Mouse (Mus musculus) gastrocnemius, postnatal 4 days (tissue): ENCODE results near the gene Cbx1. TPM values are rescaled to one million over a fixed set of nuclear protein-coding genes. Genes with fewer than 3 reads are reported as not detected.
A peak's percentile ranks its signal among the peaks of the same experiment; 100 is the strongest.
"Not testable (repeated sequence)": the region's sequence is repeated elsewhere in the genome, so short reads cannot be mapped to it uniquely, and the experiment has no call there.

Experiments
- DNase-seq, 2 experiments: peaks; one replicate each; pipeline ENCODE4 v3.0.0; 2021 to 2022; ENCODE audit warnings: low spot score in 2 of 2, mixed read lengths in 2 of 2
- total RNA-seq, 2 experiments: library from RNA; stranded (reverse); gene quantifications; 2 replicates each; pipeline ENCODE4 v1.2.3; 2021

Cbx1 gene
- total RNA-seq, 2 experiments from 2014 or later: 68.9 to 71.8 TPM

DNA sequence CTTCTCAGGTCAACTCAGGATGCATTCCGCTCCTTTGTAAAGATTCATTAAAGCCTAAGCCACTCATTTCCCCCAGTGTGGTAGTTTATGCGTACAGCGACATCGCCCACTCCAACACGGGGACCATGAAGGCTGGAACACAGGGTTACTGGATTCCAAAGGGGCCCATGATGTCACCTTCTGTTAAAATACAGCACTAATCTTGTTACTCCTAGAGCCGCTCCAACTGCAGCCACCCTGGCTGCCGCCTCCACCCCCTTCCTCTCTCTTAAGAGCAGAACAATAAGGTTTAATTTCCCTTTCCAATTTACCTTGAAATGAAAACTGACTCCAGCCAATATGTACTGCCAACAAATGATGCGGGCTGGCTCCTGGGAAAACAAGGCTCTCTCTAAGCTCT lies 13.9 kb upstream of the Cbx1 start:
- no peak for DNase-seq

DNA sequence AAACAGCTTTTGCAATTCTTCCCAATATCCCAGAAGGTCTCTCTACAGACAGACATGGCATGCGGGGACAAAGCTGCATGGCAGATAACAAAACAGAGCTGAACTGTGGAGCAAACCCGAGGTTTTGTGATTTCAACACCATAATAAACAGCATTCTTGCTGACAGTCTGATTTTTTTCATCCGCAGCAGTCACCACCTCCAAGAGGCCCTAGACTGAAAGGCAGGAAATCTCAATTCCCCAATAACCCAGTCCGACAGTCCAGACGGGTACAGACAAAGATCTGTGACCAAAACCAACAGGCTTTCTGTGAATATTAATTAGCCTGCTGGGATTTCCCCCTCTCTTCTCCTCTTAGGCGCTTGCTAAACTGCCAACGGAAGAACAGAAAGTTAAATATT lies 13.3 kb upstream of the Cbx1 start:
- DNase-seq: no peak

DNA sequence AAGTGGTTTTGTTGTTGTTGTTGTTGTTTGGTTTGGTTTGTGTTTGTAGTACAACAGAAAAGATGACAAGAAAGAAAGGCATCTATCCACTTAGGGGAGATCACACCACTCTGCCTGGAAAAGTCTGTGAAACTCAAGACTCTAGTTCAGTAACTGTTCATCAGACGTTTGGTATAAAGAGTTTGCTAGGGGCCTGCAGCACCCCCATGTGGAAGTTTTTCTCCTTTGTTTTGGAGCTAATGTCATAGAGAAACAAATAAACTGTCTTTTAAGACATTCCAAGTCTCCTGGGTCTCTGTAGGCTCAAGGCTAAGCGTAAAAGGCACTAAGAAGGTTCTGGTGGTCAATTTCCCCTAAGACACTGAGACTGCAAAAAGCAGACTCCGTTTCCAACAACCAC lies 12.9 kb upstream of the Cbx1 start:
- DNase-seq: no peak

DNA sequence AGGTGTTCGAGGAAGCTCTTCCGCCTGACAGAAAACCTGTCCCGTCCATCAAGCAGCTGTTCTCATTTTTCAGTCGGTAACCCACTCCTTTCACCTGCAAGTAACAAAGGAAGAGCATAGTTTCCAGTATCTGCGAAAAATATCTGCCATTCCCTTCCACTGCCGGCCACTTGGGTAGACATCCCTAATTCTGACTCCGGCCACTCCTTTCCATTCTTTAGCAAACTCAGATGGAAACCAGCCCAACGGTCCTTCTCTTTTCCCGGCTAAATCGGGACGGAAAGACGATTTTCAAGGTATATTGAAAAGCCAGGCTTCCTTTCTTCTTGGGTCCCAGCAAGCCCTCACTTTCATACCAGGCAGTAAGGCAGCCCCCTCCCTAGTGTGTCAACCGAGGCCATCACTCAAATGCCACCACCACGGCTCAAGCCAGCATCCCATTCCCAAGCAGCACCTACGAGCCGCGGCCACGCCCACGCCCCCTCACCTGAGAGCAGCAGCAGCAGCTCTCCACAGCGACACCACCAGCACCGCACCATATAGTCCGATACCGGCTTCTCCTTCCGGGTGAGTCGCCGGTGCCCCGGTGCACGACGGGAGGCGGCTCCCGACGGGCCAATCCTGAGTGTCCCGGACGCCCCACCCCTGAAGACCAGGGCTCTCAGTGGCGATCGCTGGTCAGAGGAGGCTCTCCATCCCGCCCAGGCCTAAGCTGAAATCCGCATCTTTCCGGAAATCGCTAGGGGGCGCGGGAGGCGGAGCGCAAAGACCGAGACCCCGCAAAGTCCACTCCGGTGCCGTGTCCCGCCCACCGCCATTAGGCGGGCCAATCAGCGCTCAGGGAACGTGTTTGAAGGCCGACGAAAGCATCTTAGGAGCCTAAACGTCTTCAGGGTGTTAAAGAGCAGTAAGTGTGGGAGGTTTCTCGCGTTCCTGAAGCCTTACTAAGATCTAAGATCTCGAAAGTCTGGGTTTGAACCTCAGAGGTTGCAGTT lies 11.7 kb upstream of the Cbx1 start, which contains the start of gene Snx11:
TSS of gene Snx11 (minus strand) at position 592 of the 995 bp plus-strand sequence.
- peak; percentile 98 to 100 for DNase-seq

DNA sequence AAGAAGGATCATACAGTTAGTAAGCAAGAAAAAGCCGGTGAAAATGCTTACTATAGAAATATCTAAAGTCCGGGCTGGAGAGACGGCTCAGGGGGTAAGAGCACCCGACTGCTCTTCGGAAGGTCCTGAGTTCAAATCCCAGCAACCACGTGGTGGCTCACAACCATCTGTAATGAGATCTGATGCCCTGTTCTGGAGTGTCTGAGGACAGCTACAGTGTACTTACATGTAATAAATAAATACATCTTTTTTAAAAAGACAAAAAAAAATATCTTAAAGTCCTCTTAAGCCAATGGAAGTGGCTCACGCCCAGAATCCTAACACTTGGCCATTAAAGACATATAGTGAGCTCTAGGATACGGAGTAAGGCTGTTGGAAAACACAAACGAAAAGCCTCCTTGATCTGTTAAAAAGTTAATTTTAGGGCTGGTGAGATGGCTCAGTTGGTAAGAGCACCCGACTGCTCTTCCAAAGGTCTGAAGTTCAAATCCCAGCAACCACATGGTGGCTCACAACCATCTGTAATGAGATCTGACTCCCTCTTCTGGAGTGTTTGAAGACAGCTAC lies 10.8 kb upstream of the Cbx1 start:
- not testable (repeated sequence) for DNase-seq

DNA sequence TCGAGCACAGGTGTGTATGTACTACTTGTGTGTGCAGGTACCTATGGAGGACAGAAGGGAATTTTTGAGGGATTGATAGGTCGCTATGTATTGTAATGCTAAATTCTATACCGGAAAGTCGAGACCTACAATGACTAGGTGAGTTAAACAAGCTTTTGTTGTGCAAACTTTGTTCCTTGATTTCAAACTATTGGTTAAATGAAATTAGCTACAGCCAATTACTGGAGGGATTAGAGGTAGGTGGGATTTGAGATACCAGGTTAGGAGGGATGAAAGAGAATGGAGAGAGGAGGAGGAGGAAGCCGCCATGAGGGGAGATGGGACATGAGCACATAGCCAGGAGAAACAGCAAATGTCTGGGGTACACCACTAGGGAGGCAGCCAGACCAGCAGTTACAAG lies 8.6 kb upstream of the Cbx1 start:
- no peak for DNase-seq

DNA sequence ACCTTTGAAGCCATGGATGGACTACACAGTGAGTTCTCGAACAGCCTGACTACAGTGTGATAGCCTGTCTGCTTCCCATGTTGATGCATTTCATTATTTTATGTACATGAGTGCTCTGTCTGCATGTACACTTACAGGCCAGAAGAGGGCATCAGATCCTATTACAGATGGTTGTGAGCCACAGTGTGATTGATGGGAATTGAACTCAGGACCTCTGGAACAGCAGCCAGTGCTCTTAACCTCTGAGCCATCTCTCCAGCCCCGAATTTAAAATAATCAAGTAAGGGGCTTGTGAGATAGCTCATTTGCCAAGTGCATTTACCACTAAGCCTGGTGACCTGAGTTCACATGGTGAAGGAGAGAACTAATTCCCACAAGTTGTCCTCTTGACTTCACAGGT lies 7.5 kb upstream of the Cbx1 start:
- no peak for DNase-seq

DNA sequence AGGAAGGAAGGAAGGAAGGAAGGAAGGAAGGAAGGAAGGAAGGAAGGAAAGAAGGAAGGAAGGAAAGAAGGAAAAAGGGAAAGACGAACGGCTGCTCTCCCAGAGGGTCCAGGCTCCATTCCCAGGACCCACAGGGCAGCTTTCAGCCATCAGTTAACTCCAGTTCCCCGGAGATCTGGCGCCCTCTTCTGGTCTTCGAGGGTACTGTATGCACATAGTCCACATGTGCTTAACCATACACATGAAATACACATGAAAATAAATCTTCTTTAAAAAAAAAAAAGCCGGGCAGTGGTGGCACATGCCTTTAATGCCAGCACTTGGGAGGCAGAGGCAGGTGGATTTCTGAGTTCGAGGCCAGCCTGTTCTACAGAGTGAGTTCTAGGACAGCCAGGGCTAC lies 4.1 kb upstream of the Cbx1 start:
- peak in 1 of 2 experiments; percentile 66 for DNase-seq

DNA sequence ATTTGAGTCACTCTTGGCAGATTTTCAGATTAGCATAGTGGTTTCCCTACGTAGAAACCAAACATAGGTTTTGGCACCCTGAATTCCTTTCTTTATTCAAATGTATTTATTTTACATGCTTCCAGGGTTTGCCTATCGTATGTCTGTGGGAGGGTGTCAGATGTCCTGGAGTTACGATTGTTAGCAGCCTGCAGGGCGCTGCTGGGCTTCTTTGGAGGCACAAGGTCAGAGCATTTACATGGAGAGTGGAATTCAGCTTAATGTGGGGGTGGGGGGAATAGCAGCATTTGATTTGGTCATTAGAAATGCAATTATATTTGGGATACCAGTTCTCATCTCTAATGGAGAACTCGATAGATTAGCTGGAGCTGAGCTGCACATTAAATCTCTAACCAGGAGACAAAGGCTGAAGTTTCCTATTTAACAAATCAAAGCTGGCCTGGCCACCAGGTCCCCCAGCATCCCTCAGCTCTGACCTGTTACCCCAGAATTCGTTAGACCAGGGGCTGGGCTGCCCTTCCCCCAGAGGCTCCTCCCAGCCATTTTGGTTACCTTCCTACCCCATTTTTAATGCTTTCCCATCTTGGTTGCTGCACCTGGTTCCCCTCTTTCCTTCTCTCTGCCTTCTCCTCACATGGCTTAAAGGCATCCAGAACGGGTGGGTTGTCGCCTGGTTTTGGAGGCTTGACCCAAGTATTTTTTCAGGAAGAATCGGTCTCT lies 2.0 kb upstream of the Cbx1 start:
- no peak for DNase-seq

DNA sequence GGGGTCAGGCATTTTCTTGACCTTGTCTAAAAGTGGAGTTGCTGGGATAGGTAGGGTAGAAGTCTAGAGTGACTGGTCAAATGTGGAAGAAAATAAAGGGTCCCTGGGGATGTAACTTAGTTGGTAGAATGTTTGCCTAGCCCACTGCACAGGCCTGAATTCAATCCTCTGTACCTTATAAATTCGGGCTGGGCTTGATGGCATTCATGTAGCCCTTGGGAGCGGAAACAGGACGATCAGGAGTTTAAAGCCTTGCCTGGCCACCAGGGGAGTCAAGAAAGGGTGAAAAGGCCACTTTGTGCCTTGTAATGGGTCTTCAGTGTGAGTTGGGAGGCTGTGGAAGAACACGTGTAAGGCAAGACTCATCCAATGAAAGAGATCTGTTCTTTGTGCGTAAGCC lies 1.1 kb downstream of the Cbx1 start:
- DNase-seq: no peak

DNA sequence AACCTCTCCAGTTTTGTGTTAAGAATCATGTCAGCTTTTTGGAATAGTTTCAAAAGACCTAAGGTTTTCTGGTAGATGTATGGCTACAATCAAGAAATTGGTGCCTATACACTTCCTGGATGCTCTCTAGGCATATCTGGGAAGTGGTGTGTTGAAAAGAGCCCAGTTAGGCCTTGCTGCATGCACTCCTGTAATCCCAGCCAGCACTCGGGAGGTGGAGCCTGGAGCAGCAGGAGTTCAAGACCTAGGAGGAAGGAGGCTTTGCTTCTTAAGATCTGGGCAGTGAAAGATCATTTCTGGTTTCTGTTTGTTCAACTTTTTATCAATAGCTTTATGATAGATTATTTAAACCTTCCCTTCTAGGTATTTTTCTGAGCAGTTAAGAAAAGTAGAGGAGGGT lies 1.8 kb downstream of the Cbx1 start:
- no peak for DNase-seq

DNA sequence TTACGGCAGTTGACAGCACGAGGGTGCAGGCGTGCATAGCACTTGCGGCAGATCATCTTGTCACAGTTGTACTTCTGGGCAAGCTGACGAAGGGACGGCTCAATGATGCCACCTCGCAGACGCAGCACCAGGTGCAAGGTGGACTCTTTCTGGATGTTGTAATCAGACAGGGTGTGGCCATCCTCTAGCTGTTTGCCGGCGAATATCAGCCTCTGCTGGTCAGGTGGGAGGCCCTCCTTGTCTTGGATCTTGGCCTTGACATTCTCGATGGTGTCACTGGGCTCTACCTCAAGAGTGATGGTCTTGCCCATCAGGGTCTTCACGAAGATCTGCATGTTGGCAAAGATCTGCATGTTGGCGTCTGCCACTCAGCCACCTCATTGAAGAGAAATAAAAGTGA lies 6.6 kb downstream of the Cbx1 start:
- no peak for DNase-seq

DNA sequence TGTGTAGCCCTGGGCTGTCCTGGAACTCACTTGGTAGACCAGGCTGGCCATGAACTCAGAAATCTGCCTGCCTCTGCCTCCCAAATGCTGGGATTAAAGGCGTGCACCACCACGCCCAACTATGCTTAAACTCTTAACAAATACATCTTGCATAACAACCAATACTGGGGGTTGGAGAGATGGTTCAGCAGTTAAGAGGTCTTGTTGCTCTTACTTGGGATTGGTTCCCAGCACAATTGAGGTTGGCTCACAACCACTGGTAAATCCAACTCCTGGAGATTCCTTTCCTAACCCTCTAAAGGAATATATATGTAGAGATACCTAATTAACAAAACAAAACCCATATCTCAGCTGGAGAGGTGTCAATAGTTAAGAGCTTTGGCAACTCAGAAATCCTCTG lies 7.2 kb downstream of the Cbx1 start:
- no peak for DNase-seq

DNA sequence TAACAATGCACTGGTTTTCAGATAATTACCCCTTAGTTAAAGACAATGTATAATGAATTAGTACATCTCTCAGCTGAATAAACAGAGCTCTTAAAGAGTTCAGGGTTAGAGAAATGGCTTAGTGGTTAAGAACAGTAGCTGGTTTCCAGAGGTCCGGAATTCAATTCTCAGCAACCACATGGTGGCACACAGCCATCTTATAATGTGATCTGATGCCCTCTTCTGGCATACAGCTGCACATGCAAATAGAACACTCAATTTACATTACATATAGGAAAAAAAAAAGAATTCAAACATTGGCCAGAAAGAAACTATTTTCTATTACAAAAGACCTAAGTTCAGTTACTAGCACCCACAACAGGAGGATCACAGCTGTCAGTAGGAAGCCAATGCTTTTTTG lies 7.7 kb downstream of the Cbx1 start:
- no peak for DNase-seq

DNA sequence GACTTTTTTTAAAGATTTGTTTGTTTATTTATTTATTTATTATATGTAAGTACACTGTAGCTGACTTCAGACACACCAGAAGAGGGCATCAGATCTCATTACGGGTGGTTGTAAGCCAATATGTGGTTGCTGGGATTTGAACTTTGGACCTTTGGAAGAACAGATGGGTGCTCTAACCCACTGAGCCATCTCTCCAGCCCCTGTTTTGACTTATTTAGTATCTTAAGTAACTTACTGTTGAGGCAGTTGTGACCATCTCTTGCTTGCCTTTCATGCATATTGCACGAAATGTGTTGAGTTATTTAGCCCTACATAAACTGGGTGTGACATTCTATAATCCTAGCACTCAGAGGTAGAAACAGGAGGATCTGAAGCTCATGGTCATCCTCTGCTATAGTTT lies 10.6 kb downstream of the Cbx1 start:
- no peak for DNase-seq

DNA sequence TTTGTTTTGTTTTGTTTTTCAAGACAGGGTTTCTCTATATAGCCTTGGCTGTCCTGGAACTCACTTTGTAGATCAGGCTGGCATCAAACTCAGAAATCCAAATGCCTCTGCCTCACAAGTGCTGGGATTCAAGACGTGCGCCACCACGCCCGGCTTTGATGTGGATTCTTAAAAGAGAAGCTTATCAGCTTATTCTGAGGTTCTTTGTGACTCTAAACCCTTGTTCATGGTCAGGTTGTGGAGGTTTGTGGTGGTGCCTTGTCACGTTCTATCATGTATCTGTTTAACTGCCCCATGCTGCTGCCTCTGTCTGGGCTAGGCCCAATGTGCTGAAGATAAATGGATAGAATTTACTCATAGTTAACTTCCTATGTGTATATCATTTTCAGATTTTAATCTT lies 16.7 kb downstream of the Cbx1 start:
- DNase-seq: no peak

DNA sequence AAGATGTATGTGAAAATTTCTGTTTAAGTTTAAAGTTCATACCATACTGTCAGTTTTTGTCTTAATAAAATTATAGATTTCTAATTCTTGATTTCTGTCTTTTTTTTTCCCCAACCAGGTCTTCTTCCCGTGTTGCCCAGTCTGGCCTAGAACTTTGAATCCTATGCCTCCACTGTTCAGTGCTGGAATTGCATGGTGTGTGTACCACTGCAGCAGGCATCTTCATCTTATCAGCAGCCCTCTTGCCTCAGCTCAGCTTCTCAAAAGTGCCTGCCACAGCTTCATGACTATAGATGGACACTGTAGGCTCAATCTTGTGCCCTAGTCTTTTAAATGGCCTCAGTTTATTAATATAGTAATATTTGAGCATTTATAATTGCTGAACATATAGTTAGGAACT lies 19.1 kb downstream of the Cbx1 start:
- DNase-seq: no peak

DNA sequence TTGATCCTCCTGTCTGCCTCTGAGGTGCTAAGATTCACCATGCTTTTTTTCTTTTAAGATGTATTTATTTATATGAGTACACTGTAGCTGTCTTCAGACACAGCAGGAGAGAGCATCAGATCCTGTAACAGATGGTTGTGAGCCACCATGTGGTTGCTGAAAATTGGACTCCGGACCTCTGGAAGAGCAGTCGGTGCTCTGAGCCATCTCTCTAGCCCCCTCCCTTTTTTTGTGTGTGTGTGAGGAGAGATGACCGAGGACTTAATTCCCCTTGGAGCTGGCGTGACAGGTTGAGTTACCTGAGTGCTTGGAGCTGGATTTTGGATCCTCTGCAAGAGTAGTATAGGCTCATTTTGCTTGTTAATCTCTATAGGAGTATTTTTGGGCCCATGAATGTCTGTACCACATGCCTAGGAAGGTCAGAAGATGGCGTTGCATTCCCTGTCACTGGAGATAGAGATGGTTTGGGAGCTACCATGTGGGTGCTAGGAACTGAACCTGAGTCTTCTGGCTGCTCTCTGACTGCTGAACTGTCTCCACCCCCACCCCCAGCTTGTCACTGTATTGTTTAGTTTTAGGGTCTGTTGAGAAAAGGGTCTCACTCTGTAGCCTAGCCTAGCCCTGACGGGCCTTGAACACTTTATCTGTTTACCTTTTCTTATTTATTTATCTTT lies 20.8 kb downstream of the Cbx1 start:
- DNase-seq: no peak

DNA sequence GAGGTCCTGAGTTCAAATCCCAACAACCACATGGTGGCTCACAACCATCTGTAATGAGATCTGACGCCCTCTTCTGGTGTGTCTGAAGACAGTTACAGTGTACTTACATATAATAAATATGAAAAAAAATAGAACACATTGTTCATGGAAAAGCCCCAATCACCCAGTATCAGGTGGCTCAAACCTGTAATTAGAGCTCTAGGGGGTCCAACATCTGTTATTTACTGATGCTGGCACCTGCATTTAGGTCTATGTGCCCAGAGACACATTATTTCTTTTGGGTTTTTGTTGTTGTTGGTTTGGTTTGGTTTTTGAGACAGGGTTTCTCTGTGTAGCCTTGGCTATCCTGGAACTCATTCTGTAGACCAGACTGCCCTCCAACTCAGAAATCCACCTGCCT lies 22.3 kb downstream of the Cbx1 start:
- not testable (repeated sequence) for DNase-seq

DNA sequence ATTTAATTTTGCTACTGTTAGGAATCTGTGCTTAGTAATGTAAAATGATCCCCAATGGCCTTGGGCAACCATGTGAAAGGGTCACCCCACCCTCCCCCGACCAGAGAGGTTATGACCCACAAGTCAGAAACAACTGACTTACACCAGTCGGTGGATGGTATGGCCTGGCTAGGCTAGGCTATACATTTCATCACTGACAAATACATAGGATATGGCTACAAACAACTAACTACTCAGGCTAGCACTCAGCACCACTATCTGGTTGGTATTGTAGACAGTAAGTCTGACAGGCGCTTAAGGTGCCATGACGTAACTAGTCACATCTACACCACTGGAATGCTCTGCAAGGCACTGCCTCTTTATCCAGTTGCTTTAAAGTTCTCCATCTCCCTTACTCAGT lies 24.5 kb downstream of the Cbx1 start:
- DNase-seq: no peak

DNA sequence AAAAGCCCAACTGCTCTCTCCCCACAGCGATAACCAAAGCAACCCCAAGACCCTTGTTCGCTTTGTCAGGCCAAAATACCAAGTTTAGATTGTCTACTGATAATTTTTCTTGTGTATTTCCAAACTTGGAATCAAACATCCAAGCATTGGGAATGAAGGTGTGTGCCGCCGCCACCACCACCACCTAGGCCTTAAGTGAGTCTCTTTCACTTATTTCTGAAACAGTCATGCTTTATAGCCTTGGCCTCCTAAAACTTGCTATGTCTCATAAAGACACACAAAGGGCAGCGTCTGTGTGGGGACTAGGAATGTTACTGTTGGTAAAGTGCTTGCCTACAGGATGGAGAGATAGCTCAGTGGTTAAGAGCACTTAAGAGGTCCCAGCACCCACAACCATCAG lies 25.0 kb downstream of the Cbx1 start:
- DNase-seq: no peak

DNA sequence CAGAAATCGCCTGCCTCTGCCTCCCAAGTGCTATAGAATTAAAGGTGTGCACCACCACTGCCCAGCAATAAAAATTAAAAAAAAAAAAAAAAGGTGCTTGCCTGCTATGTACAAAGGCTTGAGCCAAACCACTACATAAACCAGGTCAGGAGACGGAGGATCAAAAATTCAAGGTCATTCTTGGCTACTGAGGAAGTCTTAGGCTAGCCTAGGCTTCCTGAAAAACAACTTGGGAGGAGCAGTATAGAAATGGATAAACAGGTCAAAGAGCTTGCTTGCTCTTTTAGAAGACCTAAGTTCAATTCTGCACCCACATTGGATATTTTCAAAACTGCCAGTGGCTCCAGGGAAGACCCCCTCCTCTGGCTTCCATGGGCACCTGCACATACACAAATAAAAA lies 25.5 kb downstream of the Cbx1 start:
- no peak for DNase-seq
